Mouse (Mus musculus): Measurements from ENCODE around the gene Spo11. TPM values are rescaled to one million over a fixed set of nuclear protein-coding genes. Genes with fewer than 3 reads are reported as not detected.

Gene Spo11
- polyA plus RNA-seq (2017; shearing (Covaris generic)) = 1 to 10 TPM; 3.3 to 3.8 TPM

DNA sequence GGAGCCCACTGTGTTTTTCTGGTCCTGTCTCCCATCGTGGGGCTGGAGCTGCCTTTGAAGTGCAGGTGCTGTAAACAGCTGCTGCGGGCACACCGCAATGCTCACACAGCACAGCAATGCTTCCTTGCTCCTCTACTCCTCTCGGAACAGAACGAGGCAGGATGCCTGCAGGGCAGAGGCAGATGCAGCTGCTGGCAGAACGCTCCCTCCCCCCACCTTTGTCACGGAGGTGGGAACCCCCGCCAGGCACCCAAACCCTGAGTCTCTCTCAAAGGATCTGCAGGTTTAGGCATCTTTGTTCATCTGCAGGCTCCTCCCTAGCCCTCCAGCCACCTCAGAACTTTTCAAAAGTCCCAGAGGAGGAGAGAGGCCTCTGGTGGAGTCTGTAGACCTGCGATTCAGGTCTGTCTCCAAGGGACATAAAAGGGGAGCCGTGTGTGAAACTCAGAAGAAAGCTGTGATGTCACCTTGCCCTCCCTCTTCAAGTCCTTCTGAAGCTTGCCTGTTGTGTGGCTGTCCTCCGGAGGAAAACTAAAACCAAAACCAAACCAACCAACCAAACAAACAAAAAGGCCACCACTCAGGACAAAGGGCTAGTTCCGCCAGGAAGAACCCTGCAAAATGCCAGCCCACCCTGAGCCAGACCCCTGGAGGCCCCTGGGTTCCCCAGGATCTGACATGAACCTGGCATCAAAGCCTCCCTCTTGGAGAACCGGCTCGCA is at the start of gene Spo11:
Gene Spo11 (plus strand): TSS at position 292 of the 722 bp plus-strand sequence.
- ATAC-seq = peak; percentile 75

DNA sequence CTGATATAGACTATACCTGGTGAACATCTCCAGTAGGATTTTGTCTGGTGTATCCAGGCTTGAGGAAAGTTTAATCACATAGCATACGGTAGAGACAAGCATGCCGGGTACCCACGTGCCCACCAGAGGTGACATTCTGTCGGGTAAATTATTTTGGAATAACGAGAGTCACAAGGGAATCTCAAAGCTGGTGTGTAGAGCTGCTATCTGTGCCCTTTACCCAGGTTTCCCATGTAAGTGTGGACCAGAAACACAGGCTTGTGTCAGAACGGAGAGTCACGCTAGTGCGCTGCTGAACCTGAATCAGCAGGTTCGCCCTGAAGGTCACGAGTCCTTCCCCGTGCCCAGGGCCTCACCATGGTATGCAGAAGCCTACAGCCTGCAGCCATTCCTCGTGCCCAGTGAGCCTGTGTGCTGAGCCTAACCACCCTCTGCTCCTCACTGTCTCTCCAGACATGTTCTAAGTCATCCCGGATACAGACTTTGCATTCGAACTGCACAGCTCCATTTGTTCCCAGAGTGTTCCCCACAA is 47.5 kb upstream of the Spo11 start:
- ATAC-seq = no peak

DNA sequence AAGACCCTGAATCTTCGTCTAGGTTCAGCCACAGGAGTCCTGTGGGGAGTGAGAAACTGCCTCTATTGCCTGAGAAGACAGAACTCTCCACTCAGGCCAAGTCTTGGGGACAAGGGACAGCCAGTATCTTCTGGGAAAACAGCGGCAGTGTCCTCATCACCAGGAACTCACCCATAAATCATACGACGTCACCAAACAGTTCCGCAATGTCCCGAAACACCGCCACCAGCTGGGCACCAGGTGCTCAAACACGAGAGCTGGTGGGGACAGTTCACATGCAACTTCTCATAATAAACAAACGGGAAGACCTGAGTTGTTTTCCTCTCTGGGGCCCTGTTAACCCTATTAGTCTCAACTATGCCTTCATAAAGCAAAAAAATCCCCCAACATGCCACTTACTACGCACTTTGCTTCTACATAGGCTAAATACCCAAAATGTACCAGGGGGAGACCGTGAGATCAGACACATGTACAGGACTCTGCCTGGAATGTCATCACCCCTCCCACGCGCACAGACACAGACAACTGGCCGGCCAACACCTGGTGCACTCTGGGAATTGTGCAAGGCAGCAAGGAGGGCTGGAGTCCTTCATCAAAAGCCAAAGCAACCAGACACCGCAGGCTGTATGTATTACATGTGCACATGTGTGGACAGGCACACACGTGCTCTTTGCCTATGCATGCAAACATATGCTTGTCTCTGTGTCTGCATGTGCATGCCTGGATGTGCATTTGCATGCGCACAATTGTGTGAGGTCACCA is 46.2 kb upstream of the Spo11 start:
- ATAC-seq = no peak

DNA sequence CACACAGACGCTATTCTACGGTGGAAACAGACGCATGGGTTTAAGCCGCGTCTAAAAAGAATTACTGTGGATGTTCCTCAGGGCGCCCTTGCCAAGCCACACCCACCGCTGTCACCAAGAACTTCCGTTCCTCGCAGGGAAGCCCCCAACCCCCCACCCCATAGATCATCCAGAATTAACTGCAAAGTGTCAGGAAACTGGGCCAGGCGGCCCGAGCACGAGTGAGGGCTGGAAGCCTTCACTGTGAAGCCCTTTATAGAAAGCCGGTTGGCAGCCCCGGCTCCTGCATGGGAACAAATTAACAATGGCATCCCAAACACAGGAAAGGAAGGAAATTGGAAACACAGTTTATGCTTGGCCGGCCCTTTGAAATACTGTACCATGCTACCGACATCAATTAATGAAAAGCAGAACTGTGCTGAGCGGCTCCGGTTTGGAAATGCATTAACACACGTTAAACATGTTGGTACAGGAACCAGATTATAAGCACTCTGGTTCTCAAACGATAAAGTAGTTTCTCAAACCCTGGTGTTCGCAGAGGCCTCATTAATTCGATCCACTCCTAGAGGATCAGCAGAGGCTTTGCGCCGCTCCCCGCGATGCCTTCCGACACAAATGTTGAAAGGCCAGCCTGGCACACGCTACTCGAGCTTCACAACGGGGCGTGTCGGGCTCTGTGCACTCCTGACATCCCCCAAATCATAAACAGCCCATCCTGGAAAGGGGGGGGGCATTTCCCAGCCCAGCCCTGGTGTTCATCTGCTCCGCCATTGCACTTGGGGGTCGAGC is 43.7 kb upstream of the Spo11 start:
- ATAC-seq = peak; percentile 40

GRCm38 (mm10) chr2:172934420-172934788 is 43.1 kb upstream of the Spo11 start:
- ATAC-seq = no peak

DNA sequence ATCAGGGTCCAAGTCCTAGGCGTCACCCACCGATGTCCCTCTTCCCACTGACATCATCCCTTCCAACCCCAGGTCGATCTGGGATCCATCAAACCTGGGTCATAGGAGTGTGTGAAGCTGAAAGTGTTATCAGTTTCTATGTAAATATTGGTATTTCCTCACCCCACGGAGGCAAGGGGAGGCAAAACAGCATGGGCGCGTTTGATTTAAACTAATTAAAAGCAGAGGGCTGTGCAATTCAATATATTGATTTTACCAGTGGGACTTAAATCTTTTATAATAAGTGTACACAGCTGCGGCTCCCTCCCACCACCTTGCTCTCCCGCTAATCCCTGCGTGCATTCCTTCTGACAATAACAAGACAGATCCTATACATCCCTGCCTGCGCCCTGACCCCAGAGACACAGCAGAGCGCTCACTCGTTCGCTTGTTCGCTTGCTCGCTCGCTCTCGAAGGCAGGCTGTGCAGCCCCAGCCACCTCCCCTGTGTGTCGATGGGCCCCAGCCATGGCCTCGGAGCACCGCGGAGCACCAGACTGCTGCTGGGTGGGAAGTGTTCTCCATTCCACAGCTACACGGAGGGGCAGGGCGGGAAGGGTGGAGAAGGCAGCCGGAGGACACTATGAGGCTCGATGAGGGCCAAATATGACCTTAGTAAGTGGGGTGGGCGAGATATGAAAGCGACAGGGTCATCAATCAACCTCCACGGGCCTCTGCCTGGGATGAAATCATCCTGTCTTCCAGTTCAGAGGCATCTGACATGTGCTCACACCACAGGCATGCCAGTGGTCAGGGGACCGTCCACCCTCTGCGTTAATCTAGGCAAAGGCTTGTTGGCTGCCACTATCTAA is 42.4 kb upstream of the Spo11 start:
- ATAC-seq = no peak

DNA sequence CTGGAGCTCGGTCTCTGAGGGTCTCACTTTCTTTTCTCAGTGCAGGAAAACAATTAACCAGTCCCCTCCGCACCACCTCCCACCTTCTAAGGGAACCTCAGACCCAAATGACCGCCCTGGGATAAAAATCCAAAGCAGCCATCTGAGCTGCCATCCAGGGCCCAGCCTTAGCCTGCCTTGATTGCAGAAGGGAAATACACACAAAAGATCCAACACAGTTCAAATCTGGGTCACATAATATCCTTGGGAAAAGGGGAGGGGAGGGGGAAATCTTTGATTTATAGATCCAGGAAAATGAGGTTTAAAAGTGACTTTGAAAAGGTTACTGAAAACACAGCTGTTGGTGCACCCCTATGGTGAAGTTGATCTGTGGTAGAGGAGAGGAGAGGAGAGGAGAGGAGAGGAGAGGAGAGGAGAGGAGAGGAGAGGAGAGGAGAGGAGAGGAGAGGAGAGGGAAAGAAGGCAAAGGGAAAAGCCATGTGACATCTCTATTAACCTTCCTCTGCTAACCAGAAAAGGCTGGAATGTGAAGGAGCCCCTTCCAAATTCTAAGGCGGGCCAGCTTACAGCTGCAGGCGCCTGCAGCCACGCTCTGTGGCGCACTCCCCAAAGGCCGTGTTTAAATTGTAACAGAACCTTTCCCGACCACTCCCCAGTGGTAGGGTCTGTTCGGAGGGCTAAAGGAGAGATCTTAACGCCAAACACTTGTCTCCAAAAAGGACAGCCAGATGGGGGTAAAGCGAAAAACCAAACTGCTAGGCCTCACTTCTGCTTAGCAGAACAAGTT is 41.5 kb upstream of the Spo11 start:
- ATAC-seq = no peak

DNA sequence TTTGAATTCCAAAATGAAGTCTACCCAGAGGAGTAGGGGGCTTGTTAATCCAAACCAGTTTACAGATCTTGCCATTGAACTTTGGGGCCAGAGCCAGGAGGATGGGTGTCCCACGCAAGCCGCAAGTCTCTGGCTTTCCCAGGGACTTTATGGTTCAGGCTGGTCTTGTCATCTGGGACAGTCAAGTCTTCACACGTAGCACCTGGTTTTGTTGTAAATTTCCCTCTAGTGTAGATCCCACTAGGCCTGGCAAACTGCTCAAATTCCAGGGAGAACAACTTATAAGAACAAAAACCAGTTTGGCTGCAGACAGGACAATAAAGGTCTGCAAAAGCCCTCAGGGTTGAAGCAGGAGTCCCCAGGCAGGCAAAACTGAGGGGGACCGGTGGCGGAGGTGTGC is 40.7 kb upstream of the Spo11 start:
- no peak for ATAC-seq

DNA sequence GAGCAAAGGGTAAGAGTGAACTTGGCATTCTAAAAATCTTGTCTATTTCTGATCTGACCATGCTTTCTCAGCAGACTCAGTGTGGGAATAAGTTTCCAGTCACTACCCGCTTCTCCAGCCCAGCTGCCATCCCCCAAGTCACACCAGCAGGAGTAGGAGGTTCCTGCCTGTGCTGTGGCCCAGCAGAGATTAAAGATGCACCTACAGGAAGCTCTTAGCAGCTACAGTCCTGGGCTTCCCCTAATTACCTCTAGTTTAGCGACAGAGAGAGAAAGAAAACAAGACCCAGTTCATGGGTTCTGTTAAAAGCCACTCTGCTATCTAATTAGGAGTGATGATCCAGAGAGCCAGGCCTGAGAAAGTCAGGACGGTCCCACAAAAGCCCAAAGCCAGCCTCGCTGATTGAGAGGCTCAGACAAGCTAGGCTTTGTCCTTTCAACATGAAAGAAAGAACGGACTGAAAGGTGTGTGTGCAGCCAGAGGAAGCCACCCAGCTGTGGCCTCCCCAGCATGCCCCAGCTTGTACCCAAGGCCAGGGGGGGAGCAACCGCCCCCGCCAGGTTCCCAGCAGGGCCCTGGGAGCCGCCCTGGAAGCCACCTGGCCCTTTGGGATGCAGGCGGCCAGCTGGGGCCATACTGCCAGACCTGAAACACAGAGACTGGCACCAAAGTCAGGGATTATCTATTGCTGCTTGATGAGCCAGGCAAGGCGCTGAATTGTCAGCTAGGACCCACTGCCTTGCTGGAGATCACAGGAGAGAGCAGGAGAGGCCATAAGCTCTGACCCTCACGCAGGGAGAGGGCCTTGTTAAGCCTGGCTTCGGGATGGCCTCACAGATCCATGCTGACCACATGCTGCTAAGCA is 39.9 kb upstream of the Spo11 start:
- ATAC-seq = peak; percentile 76

DNA sequence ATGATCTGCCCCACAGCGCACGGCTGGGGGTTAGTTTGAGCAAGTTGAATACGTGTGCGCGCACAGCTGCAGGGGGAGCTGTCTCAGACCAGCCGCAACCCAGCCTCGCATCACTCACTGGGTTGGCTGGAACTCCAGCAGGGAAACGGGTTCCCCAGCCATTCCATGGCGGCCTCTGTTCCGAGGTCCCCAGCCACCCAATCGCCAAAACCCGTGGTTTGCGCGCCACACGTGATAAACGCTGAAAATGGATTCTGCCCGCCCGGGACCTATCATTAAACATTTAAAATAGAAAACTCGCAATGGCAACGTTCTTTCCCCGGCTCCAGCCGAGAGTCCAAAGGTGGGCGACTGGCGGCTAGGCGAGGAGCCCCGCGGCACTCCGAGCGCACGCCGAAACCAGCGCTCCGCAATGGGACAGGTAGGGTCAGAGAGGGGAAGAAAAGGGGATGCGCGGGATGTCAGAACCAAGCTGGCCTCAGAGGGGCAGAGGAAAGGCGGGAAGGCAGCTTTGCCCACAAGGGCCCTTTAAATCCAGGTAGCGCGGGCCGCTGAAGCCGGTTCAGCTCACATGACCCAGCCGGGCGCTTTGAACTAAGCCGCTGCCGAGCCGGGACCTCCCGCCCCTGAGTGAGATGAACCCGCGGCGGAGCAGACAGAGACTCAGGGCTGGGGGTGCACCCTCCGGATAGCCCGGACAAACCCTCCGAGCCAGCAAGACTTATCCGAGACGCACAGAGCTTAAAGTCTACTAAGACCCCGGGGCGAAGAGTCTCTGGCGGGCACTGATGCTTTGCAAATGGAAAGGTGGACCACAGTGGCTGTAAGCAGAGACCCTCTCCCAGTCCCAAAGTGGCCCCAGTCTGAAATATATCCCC is 38.5 kb upstream of the Spo11 start:
- peak; percentile 17 for ATAC-seq

GRCm38 (mm10) chr2:172939639-172940002 is 37.9 kb upstream of the Spo11 start:
- ATAC-seq = no peak

DNA sequence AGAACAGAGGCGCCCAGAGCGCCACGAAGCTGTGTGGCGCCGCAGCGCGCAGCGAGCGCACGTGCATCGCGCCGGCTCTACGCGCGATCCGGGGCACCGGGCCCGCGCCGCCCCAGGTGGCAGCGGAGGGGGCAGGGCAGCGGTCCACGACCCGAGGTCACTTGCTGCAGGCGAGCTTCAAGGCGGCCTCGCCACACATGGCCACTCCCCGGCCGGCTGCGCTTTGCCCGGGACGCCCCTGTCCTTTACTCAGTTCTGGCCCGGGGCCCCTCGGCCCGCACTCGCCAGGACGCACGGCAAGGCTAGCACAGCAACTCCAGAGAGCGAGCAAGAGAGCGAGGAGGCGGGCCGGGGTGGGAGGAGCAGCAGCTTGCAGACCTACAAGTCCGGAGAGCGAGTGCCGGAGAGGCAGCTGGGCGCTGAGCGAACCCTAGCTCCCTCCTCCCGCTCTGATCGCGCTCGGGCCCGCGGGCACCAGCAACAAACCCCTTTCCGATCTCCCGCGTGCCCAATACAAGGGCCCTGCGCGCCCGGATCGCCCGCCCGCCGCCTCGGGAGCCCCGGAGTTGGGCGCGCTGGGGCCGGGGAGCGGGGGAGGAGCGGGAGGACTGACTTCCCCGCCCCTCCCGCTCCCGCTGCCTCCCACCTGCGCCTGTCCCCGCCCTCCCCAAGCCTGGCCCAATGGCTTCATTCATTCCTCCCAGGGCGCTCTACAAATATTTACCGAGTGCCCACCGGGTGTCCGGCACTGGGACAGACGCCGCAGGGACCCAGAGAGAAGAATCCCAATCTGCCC is 37.3 kb upstream of the Spo11 start, which contains the start of gene Bmp7:
Gene Bmp7 (minus strand): TSS at position 319 of the 796 bp plus-strand sequence.
- peak; percentile 60 for ATAC-seq

DNA sequence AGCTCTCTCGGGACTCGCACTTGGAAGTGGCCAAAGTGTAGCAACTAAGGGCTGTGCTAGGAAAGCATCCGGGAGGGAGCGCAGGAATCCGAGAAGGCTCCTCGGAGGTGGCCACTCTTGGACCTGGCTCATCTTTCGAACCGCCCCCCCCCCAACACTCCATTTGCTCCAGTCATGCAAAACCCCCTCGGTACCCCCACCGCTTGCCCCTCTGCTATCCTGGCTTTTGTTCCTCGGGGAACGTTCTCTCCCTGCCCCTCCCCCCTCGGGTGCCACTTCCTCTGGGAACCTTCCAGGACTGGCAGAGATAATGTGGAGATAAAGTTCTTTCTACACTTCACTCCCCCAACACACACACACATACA is 36.7 kb upstream of the Spo11 start:
- ATAC-seq = no peak

GRCm38 (mm10) chr2:172949051-172949450 is 28.4 kb upstream of the Spo11 start:
- ATAC-seq = no peak

DNA sequence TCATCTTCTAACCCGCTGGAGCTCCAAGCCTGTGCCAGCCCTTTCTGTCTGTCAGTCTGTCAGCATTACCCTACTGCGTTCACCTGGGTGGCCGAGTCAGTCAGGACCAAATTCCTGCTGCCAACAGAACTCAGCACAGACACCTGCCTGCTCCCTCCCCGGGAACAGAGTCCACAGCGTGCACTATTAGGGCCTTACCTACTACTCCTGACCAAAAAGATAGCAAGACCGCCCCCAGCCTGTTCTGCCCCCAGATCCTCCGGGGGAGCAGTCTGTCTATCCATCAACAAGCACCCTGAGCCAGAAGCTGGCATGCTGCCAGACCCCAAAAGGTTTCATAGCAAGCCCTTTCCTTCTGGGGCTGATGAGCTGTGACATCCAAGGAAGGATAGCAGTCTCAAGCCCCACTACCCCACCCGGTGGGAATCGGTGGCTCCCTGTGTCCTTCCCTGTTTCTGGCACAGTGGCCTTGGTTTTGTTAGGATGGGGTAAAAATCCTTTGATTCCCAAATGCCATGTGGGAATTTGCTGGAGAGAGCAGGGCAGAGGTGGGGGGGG is 27.3 kb upstream of the Spo11 start:
- no peak for ATAC-seq

- no peak for ATAC-seq
These were observed 26.8 kb upstream of the Spo11 start for GRCm38 (mm10) chr2:172950722-172951121.

DNA sequence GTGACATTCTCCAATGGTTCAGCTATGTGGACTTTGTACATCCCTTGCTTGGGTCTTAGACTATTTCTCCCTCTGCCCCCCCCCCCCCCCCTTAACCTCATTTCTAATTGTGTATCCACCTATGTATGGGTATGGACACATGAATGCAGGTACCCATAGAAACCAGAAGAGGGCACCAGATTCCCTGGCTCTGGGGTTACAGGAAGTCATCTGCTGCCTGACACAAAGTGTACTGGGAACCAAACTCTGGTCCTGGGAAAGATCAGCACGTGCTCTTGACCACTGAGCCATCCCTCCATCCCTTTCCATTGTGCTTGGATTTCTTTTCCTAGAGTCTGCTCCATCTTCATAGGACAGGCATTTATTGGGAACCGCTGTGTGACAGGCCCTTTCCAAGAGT is 25.5 kb upstream of the Spo11 start:
- no peak for ATAC-seq

GRCm38 (mm10) chr2:172958579-172958978 is 18.9 kb upstream of the Spo11 start:
- ATAC-seq = no peak
